Mouse (Mus musculus) brain, embryonic 14.5 days (tissue): ENCODE data around the gene Rbm15b.

ENCODE experiments used
- CTCF ChIP-seq: fragments of 200-500 bp; IDR thresholded peaks from 2 replicates; pipeline ENCODE4 v1.5.1; 2012; ENCODE audit warnings: inconsistent platforms, mild to moderate bottlenecking, moderate library complexity, borderline replicate concordance; ENCODE audit not compliant: insufficient read depth, insufficient read length; ENCODE audit errors: extremely low read depth
- POLR2A ChIP-seq: fragments of 200-500 bp; IDR thresholded peaks from 2 replicates; pipeline ENCODE4 v1.6.1; 2012; ENCODE audit warnings: mild to moderate bottlenecking, inconsistent platforms, borderline replicate concordance; ENCODE audit not compliant: poor library complexity, insufficient read depth, insufficient read length, severe bottlenecking; ENCODE audit errors: extremely low read depth

GRCm38 (mm10) chr9:106883085-106883484 is 4.1 kb downstream of the Rbm15b start:
- no peak for TF ChIP-seq CTCF
- no peak for TF ChIP-seq POLR2A
